Mouse (Mus musculus) retina, postnatal 1 day (tissue): ENCODE data around the gene Gnat1.

ENCODE experiments used
- DNase-seq: peaks from one replicate; pipeline ENCODE4 v3.0.0-alpha.2; 2012

Gene Gnat1

DNA sequence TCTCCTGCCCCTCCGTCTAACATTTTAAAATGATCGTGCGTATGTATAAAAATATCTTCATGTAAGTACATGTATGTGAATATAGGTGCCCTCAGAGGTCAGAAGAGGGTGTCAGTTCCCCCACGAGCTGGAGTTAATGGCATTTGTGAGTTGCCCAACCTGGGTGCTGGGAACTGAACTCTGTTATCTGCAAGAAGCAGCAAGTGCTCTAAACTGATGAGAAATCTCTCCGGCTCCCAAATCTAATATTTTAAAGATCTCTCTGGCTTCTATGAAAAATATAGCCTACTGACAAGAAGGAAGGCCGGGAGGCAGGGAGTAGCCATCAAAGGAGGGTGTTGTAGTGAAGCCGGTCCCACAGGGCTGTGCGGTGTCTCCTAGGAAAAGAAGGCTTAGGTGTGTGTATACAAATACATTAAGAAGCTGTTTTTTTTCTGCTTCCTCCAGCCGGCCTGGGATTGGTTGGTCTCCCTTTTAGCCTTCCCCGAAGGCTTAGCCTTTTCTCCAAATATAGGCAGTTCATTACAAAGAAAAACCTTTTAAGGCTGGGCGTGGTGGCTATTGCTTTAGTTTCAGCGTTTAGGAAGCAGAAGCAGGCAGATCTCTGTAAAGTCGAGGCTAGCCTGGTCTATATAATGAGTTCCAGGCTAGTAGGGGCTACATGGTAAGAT is 35.8 kb downstream of the Gnat1 start:
- no peak for DNase-seq

DNA sequence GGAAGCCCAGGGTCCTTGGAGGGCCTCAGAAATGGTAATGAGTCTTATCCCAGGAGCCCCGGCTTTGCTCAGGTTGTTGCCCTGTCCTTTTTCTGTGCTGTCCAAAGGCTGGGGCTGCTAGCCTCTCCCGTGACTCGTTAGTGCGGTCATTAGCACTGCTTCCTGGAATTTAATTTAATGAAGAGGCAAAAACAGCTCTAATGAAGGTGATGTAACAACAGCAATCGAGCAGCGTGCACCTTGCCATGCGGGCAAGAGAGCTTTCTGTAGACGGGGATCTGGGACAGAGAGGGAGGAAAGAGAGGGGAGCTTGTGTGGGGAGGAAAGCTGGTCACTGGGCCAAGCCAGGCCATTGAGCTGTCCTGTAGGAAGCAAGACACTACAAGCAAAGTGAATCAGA is 37.8 kb downstream of the Gnat1 start:
- DNase-seq, result no peak

GRCm38 (mm10) chr9:107640257-107640772 is 39.2 kb downstream of the Gnat1 start:
- DNase-seq, result no peak

DNA sequence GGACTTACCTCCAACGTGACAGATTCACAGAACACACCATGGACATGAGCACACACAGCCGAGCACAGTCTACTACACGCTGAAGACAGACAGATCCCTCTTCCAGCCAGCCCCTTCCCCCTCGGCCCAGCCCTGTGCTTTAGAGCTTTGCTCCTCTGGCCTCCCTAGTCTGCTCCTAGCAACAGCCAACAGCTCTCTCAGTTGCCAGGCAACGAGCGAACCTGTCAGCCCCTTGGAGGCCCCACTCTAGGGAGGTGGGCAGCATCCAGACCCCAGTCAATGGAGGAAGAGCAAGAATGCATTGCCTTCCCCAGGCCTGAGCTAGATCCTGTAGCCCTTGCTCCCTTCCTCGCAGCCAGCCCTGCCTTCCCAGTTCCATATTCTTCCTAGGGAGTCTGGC is 42.4 kb downstream of the Gnat1 start:
- DNase-seq, result peak; percentile 82

GRCm38 (mm10) chr9:107635279-107636028 is 44.1 kb downstream of the Gnat1 start, which contains the start of gene Gnai2:
Gene Gnai2, minus strand, starts transcription at chr9:107635367.
- DNase-seq, result peak; percentile 97

DNA sequence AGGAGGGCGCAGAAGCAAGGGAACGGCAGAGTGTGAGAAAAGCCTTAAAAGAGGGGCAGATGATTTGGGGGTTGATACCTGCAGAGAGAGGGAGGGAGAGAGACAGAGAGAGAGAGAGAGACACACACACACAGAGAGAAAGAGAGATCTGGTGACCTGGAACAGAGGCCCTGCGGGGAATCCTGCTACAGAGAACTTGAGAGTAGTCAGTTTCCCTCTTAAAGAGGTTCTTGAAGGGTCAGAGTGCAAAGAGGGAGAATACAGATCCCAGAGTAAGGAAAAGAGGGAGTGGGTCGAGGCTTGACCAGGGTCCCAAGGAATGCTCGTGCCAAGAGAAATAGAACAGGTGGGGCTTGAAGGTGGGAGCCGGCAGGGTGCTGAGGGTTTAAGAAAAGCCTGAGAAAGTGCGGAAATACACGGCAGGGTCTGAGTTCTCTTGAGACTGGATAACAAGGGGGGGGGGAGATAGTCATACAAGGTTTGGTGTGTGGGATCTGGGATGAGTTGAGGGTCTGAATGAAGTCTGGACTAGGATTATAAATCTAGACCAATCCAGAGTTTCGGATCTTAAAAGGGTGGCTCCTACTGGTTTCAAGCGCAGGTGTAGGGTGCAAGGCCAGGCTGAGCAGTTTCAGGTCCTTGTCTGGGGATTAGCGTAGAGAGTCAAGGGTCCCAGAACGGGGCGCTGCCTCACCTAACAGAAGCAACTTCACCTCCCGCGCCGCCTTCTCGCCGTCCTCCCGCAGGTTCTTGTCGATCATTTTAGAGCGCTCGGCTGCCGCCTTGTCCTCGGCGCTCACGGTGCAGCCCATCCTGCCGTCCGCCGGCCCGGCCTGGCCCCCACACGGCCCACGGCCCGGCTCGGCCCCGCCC is 44.9 kb downstream of the Gnat1 start:
- DNase-seq, result no peak

GRCm38 (mm10) chr9:107633661-107634405 is 45.7 kb downstream of the Gnat1 start:
- no peak for DNase-seq

DNA sequence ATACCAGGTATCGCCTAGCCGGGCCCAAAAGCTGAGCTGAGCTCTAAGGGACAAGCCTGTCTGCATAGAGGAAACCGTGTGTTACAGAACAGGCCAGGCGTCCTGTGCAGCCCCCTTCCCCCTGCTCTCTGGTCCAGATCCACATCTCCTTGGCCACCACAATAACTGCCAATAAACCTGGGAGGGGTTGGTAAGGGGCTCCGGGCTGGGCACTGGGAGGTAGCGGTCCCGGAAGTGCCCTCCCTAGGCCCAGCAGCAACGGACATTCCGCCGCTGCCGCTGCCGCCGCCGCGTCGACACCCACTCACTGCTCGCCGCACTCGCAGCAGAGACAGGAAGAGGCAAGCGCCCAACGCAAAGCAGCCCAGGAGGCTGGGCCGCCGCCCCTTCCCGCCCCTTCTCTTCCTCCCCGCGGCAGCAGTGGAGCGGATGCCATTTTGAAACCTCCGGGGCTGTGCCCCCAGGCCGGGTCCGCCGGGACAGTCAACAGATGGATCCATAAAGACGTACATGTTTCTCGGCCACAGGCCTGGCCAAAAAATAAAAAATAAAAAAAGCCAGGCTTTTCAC is 46.3 kb downstream of the Gnat1 start:
- peak; percentile 79 for DNase-seq

DNA sequence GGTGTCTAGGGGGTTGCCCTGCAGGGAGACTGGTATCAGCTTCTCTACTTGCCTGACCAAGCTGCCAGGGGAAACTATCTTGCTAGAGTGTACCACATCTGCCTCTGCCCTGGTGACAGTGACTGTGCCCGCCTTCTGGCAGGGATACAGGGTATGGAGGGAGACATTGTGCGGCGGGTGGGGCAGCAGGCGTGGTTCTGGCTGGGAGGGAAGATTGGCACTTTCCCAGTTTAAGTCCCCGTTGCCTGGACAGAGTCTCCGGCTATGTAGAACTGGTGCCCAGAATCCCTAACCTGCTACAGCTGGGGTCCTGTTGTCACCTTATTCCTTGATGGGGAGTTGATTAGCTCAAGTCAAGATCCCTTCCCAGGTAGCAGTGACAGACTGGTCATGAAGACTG is 47.0 kb downstream of the Gnat1 start:
- peak; percentile 58 for DNase-seq

DNA sequence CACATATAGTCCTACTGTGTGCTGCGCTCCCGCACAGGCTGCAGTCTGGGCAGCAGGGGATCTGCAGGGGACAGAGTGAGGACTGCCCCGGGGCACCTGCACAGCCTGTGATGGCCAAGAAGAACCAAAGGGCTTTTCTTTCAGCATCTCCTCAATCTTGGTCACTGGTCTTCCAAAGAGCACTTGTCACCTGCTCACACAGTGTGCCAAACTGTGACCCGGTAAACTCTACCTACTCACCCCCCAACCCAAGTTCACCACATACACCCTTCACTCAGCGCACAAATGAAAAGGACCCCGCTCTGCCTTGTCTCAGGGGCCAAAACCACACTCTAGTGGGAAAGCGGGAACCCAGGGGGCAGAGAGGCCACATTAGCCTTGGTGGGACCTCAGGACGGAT is 47.7 kb downstream of the Gnat1 start:
- DNase-seq, result no peak

- DNase-seq, result no peak
Observed at GRCm38 (mm10) chr9:107631311-107631826, 48.1 kb downstream of the Gnat1 start.

DNA sequence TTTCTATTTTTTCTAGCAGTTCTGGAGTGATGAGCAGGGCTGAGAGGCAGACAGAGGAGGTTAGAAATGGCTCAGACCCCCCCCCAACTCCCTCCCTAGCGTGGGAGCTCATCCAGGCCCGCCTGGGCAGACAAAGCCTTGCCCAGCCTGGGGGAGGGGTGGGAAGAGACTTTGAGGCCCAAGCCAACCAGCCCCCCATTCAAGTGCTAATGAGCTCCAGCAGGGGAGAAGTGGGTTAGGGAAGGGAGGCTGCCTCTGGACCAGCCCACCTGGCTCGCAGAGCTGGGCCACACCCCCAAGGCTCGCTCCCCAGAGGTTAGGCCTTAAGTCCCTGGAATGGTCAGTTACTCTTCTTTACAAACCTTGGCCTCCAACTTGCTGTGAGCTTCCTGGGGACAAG is 48.9 kb downstream of the Gnat1 start:
- peak; percentile 93 for DNase-seq

GRCm38 (mm10) chr9:107629901-107630425 is 49.5 kb downstream of the Gnat1 start:
- peak; percentile 67 for DNase-seq

DNA sequence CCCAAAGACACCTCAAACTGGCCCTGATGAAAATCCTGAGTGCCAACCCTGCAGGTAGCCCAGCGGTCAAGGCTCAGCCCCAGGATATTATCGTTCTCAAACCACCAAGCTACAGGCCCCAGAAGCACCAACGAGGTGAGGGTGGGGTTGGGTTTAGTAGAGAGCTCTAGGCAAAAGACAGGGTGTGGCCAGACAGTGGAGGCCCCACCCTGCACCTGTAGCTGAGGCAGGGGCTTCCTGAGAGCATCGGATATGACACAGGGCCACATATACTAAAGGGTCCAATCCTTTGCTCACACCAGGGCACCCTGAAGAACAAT is 50.1 kb downstream of the Gnat1 start:
- DNase-seq, result no peak

- DNase-seq, result no peak
Observed at GRCm38 (mm10) chr9:107628721-107629410, 50.6 kb downstream of the Gnat1 start.

- no peak for DNase-seq
Observed at GRCm38 (mm10) chr9:107627387-107628255, 51.9 kb downstream of the Gnat1 start.

- DNase-seq, result peak; percentile 96
Observed at GRCm38 (mm10) chr9:107626844-107627277, 52.7 kb downstream of the Gnat1 start.

DNA sequence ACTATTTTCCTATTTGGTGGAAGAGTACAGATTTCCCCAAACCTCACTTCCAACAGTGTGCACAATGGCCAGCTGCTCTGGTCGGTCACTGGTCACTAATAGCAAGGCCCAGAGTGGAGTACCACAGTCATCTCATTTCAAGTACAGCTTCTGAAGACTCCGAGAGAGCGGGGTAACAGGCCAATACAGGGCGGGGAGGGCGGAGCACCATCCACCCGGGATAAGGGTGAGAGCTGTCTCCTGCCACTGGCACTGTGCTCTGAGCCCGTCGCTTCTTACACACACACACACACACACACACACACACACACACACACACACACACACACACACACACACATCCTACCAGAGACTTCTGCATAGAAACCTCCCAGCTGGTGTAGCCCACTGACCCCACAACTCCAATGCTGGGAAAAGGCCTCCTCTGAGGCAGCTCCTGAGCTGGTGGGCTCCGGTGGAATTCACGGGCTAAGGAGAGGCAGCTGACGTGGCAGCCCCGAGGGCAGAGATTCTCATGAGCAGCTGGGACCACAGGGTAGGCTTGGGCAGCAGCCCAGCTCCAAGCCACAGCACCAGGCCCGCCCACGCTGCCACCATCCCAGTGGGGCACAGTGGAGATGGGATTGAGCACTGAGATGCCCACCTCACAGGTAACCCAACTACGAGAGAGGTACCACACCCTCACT is 53.2 kb downstream of the Gnat1 start:
- DNase-seq, result no peak

DNA sequence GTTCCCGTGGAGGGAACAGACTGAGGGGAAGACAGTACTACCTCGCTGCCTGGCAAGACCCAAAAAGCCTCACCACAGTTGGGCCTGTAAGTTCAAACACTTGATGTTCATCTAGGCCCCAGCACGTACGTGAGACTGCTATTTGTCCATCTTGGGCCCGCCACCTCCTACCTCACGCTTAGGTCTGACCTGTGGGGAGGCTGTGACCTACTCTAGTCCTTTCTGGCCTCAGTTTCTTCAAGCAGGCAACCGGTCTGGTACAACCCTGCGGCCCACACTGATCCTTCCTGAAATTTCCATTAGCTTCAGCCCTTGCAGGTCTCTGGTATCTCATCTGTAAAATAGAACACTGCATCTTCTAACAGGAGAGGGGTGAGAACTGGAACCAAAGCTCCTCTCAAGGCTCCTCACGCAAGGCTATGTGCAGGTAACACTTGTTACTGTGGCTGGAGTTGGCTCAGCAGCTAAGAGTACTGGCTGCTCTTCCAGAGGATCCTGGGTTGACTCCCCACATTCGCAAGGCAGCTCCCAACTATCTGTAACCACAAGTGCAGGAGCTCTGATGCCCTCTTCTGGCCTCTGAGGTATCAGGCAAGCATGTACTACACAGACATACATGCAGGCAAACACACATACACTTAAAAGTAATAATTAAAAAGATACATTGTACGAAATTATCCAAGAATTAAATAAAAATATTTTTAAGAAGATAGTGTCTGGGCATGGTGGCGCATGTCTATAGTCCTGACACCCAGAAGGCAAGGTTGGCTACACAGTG is 54.0 kb downstream of the Gnat1 start:
- no peak for DNase-seq
